ENCODE assay signal across 20 mouse cellular contexts in the genomic region with DNA sequence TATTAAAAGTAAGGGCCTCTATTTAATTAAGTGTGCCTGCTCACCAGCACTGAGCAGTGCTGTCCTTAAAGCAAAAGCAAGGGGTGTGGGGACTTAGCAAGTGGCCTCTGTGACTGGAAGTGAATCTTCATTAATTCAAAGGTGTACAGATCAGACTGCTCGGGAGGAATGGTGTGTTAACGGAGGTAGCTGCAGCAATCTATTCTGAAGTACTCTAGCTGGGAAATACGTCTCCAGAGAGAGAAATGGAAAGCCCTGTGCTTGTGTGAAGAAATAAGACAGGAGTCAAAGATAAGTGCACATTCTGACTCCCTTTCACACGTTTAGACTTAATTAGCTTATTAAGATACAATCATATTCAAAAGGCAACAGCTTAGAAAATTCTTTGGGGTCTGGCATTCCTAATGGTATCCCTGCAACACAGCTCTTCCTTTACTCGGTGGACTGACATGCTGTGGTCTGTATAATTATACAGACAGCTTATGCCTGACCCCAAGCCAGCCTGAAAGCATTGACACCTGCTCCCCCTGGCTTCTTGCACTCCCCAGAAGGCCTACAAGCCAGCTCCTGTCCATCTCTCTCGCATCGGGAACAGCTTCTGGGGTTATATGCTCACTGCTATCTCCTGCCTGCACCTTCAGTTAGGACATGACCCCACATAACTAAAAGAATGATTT.
DNase-seq lines count a peak whose midpoint lies in the region; ATAC-seq and TF ChIP-seq lines count a peak whose summit lies in the region.
"Had no signal": no experiment of that assay in that cellular context is flagged by ENCODE, and none has a peak within 500 bp of the region (broad histone marks: within the 10 kb centered on the region; RNA-seq: fewer than 3 reads in every experiment).

No protein-coding gene starts in this region.

- ATAC-seq in hindbrain, embryonic 11.5 days (ENCODE audit: low FRiP score), result peak; percentile 51; the same call in 1 of the 2 replicates
- peak; percentile 26; the same call in 1 of the 2 replicates for ATAC-seq in forebrain, embryonic 16.5 days
- ATAC-seq in hindbrain, embryonic 16.5 days, result peak; percentile 52
- ATAC-seq in midbrain, postnatal 0 days (ENCODE audit: low FRiP score), result no peak
- ATAC-seq: intestine, embryonic 16.5 days had no signal

- no peaks in the 10 kb centered on the region for H3K27me3 ChIP-seq in hindbrain, embryonic 11.5 days (ENCODE audit: control insufficient read depth, insufficient read depth, low read length)
- no peaks in the 10 kb centered on the region for H3K27me3 ChIP-seq in hindbrain, embryonic 10.5 days (ENCODE audit: insufficient read depth, poor library complexity, severe bottlenecking)
- H3K27me3 ChIP-seq in forebrain, embryonic 16.5 days (replicated peaks; ENCODE audit: control insufficient read depth, insufficient read depth, low read length), result no peaks in the 10 kb centered on the region
- H3K27me3 ChIP-seq in hindbrain, embryonic 16.5 days (replicated peaks; ENCODE audit: control insufficient read depth, insufficient read depth, low read length), result no peaks in the 10 kb centered on the region
- no peaks in the 10 kb centered on the region for H3K27me3 ChIP-seq in midbrain, postnatal 0 days (ENCODE audit: insufficient read depth, low read length)

- DNase-seq in hindbrain, embryonic 11.5 days (ENCODE audit: low spot score), result no peak
- DNase-seq in hindbrain, embryonic 10.5 days (ENCODE audit: low spot score), result no peak
- DNase-seq in midbrain, postnatal 0 days (ENCODE audit: low spot score), result no peak
- no peak for DNase-seq in gastrocnemius, adult 2 months
- DNase-seq in ovary, postnatal 36 days (ENCODE audit: low spot score), result no peak
- DNase-seq in lung, postnatal 10 days, result no peak
- DNase-seq: adrenal gland, postnatal 25 days; B cell, adult 2 months; cerebellum, adult 2 months; gastrocnemius, postnatal 14 days; heart, adult 2 months; heart, postnatal 36 days; lung, postnatal 14 days; right cerebral cortex, adult 18-20 months; thymus, postnatal 25 days had no signal

- no peak overlapping the region for H3K4me2 ChIP-seq in hindbrain, embryonic 11.5 days (replicated peaks; ENCODE audit: low read depth, low read length)
- H3K4me2 ChIP-seq in forebrain, embryonic 16.5 days (ENCODE audit: low read length), result no peak overlapping the region
- H3K4me2 ChIP-seq in hindbrain, embryonic 16.5 days (ENCODE audit: low read length), result no peak overlapping the region
- H3K4me2 ChIP-seq in midbrain, postnatal 0 days (ENCODE audit: low read depth, low read length, poor library complexity, severe bottlenecking), result no peak overlapping the region

- intact Hi-C loops in gastrocnemius, adult 2 months (cut with DNase I), result no loop called here

- TF ChIP-seq CTCF in midbrain, postnatal 0 days (IDR thresholded peaks at IDR 0.05), result no peak
- TF ChIP-seq CTCF in gastrocnemius, adult 2 months (IDR thresholded peaks at IDR 0.05), result no peak

- H3K9me3 ChIP-seq in hindbrain, embryonic 11.5 days (ENCODE audit: control insufficient read depth, low read length), result no peaks in the 10 kb centered on the region
- no peaks in the 10 kb centered on the region for H3K9me3 ChIP-seq in hindbrain, embryonic 10.5 days
- H3K9me3 ChIP-seq in forebrain, embryonic 16.5 days (ENCODE audit: control insufficient read depth, low read length), result no peaks in the 10 kb centered on the region
- H3K9me3 ChIP-seq in hindbrain, embryonic 16.5 days (ENCODE audit: control insufficient read depth, low read length), result no peaks in the 10 kb centered on the region
- H3K9me3 ChIP-seq in midbrain, postnatal 0 days (ENCODE audit: low read length), result no peaks in the 10 kb centered on the region
- H3K9me3 ChIP-seq: embryonic facial prominence, embryonic 10.5 days had no signal

- no peaks in the 10 kb centered on the region for H3K4me1 ChIP-seq in hindbrain, embryonic 11.5 days (replicated peaks; ENCODE audit: control insufficient read depth, insufficient read depth, low read length)
- H3K4me1 ChIP-seq in hindbrain, embryonic 10.5 days (replicated peaks), result 0 out of 2 replicates have a peak, but pooled peaks cover 5% of the 10 kb centered on the region
- peaks cover 2% of the 10 kb centered on the region for H3K4me1 ChIP-seq in forebrain, embryonic 16.5 days (replicated peaks; ENCODE audit: control insufficient read depth, insufficient read depth, low read length)
- H3K4me1 ChIP-seq in hindbrain, embryonic 16.5 days (ENCODE audit: control insufficient read depth, insufficient read depth, low read depth, low read length), result peaks cover 5% of the 10 kb centered on the region; the same call in 1 of the 2 replicates
- H3K4me1 ChIP-seq in midbrain, postnatal 0 days (ENCODE audit: insufficient read depth, low read length), result no peaks in the 10 kb centered on the region; the same call in 1 of the 2 replicates
- H3K4me1 ChIP-seq: embryonic facial prominence, embryonic 10.5 days had no signal

- no peaks in the 10 kb centered on the region for H3K36me3 ChIP-seq in hindbrain, embryonic 11.5 days (ENCODE audit: control insufficient read depth, insufficient read depth, low read length)
- no peaks in the 10 kb centered on the region for H3K36me3 ChIP-seq in hindbrain, embryonic 10.5 days
- no peaks in the 10 kb centered on the region for H3K36me3 ChIP-seq in forebrain, embryonic 16.5 days (ENCODE audit: control insufficient read depth, insufficient read depth)
- H3K36me3 ChIP-seq in hindbrain, embryonic 16.5 days (ENCODE audit: control insufficient read depth, insufficient read depth, low read length), result no peaks in the 10 kb centered on the region
- H3K36me3 ChIP-seq in midbrain, postnatal 0 days (ENCODE audit: insufficient read depth, low read length), result no peaks in the 10 kb centered on the region
- H3K36me3 ChIP-seq: embryonic facial prominence, embryonic 10.5 days had no signal

- no peak overlapping the region for H3K4me3 ChIP-seq in hindbrain, embryonic 11.5 days (ENCODE audit: low read depth, low read length)
- no peak overlapping the region for H3K4me3 ChIP-seq in hindbrain, embryonic 10.5 days
- H3K4me3 ChIP-seq in forebrain, embryonic 16.5 days (replicated peaks; ENCODE audit: low read length), result no peak overlapping the region
- no peak overlapping the region for H3K4me3 ChIP-seq in hindbrain, embryonic 16.5 days (ENCODE audit: low read length)
- H3K4me3 ChIP-seq in midbrain, postnatal 0 days (ENCODE audit: low read depth, low read length), result no peak overlapping the region
- H3K4me3 ChIP-seq in gastrocnemius, adult 2 months, result no peak overlapping the region
- H3K4me3 ChIP-seq: embryonic facial prominence, embryonic 10.5 days; heart, adult 2 months had no signal

- 64% methylated on average over 7 of the region's 7 CpGs for WGBS in hindbrain, embryonic 11.5 days
- 62% methylated on average over 7 of the region's 7 CpGs for WGBS in hindbrain, embryonic 10.5 days
- 24% methylated on average over 7 of the region's 7 CpGs for WGBS in forebrain, embryonic 16.5 days
- 37% methylated on average over 7 of the region's 7 CpGs for WGBS in hindbrain, embryonic 16.5 days
- WGBS in midbrain, postnatal 0 days, result 27% methylated on average over 7 of the region's 7 CpGs

- no peak overlapping the region for H3K9ac ChIP-seq in hindbrain, embryonic 11.5 days (ENCODE audit: low read depth, low read length)
- H3K9ac ChIP-seq in forebrain, embryonic 16.5 days (replicated peaks; ENCODE audit: low read depth, low read length), result no peak overlapping the region
- H3K9ac ChIP-seq in hindbrain, embryonic 16.5 days (ENCODE audit: low read depth, low read length), result no peak overlapping the region
- H3K9ac ChIP-seq in midbrain, postnatal 0 days (replicated peaks; ENCODE audit: low read length, poor library complexity, severe bottlenecking), result no peak overlapping the region

- H3K27ac ChIP-seq in hindbrain, embryonic 11.5 days (ENCODE audit: low read depth, low read length), result no peak overlapping the region
- no peak overlapping the region for H3K27ac ChIP-seq in hindbrain, embryonic 10.5 days
- H3K27ac ChIP-seq in forebrain, embryonic 16.5 days (ENCODE audit: low read length), result no peak overlapping the region
- H3K27ac ChIP-seq in hindbrain, embryonic 16.5 days (ENCODE audit: low read depth, low read length), result no peak overlapping the region
- peak overlapping the region; percentile 38; the same call in 1 of the 2 replicates for H3K27ac ChIP-seq in midbrain, postnatal 0 days (ENCODE audit: low read depth, low read length)
- no peak overlapping the region for H3K27ac ChIP-seq in gastrocnemius, adult 2 months
- H3K27ac ChIP-seq: embryonic facial prominence, embryonic 10.5 days; heart, adult 2 months; kidney, postnatal 0 days had no signal
